Mouse (Mus musculus) spleen, adult 2 months (tissue): ENCODE measurements around the gene Sipa1l1.

Experiments
- CTCF ChIP-seq: fragments of 200-500 bp; IDR thresholded peaks from 2 replicates; pipeline ENCODE4 v1.5.1; 2011; ENCODE audit warnings: mild to moderate bottlenecking, inconsistent platforms; ENCODE audit not compliant: insufficient read depth, insufficient read length, insufficient replicate concordance; ENCODE audit errors: extremely low read depth
- POLR2A ChIP-seq: fragments of 200-500 bp; IDR thresholded peaks from 2 replicates; pipeline ENCODE4 v1.6.1; 2011; ENCODE audit warnings: low read depth, low read length, inconsistent platforms

DNA sequence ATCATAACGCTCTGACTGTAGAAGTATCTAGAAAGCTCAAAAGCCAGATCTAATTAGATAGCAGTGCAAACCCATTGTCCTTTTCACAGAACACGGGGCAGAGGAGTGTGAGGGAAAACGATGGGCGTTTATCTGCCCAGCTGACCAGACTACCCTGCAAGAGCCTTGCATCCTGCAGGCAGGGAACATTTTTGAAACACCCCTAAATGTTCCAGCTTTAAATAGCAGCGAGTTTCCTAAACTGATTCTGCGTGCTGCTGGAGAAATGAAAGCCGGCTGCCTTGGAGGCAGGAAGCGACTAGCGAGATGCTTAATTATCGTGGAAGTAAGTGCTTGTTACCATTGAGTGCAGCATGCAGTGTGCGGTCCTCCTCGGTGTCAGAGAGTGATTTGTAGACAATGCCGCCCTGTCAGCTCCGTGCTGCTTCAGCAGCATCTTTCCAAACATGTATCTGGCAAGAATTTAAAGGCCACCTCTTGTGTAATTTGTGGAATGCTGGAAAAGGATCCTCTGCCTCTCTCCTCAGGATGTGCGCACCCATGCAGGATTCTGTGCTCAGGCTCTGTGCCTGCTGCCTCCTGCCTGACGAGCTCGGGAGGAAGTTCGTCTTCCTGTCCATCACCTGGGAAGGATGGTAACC lies 170.2 kb downstream of the Sipa1l1 start:
- TF ChIP-seq POLR2A (no peak), CTCF (no peak)
